Mouse (Mus musculus): Measurements from ENCODE around the gene A630095N17Rik. TPM values are rescaled to one million over a fixed set of nuclear protein-coding genes. Genes with fewer than 3 reads are reported as not detected.

The A630095N17Rik gene
- not detected for polyA plus RNA-seq (2017; shearing (Covaris generic))

GRCm38 (mm10) chr1:75231664-75232152 lies at the start of gene A630095N17Rik:
A630095N17Rik (minus strand) TSS chr1:75232102.

GRCm38 (mm10) chr1:75278228-75278627 lies 46.3 kb upstream of the A630095N17Rik start, which contains the start of gene Resp18:
Resp18 (minus strand) TSS chr1:75278415.

GRCm38 (mm10) chr1:75264091-75264880 lies 32.4 kb upstream of the A630095N17Rik start, which contains the start of gene Ptprn:
Ptprn (minus strand) TSS chr1:75264502.

GRCm38 (mm10) chr1:75236117-75237050 lies 4.5 kb upstream of the A630095N17Rik start, which contains the start of gene Dnajb2:
Dnajb2 (plus strand) TSS chr1:75236406.

GRCm38 (mm10) chr1:75219531-75219930 lies 12.4 kb downstream of the A630095N17Rik start, which contains the start of gene Tuba4a:
Tuba4a (minus strand) TSS chr1:75219865.

GRCm38 (mm10) chr1:75210136-75211087 lies 21.5 kb downstream of the A630095N17Rik start, which contains the start of the genes Glb1l and Stk16:
Glb1l (minus strand) TSS chr1:75210813.
Stk16 (plus strand) TSS chr1:75210838.

GRCm38 (mm10) chr1:75191622-75192402 lies 40.1 kb downstream of the A630095N17Rik start, which contains the start of the genes Ankzf1 and Atg9a:
Ankzf1 (plus strand) TSS chr1:75192151.
Atg9a (minus strand) TSS chr1:75192196.

GRCm38 (mm10) chr1:75180105-75180590 lies 51.8 kb downstream of the A630095N17Rik start, which contains the start of gene Abcb6:
Abcb6 (minus strand) TSS chr1:75180392.

Other genes with a start within 250 kb of the A630095N17Rik start
- 6.5 TPM for gene Nhej1, start 106.9 kb downstream of the A630095N17Rik start, polyA plus RNA-seq (2017; shearing (Covaris generic))
- gene Slc23a3, start 98.2 kb downstream of the A630095N17Rik start, polyA plus RNA-seq (2017; shearing (Covaris generic)) = 0.30 TPM
- gene Cnppd1, start 89.4 kb downstream of the A630095N17Rik start, polyA plus RNA-seq (2017; shearing (Covaris generic)) = 159 TPM
- gene Retreg2, start 89.3 kb downstream of the A630095N17Rik start, polyA plus RNA-seq (2017; shearing (Covaris generic)) = 86.1 TPM
- gene Zfand2b, start 63.5 kb downstream of the A630095N17Rik start, polyA plus RNA-seq (2017; shearing (Covaris generic)) = 76.0 TPM
- gene Abcb6, start 51.7 kb downstream of the A630095N17Rik start, polyA plus RNA-seq (2017; shearing (Covaris generic)) = 3.3 TPM
- gene Ankzf1, start 40.0 kb downstream of the A630095N17Rik start, polyA plus RNA-seq (2017; shearing (Covaris generic)) = 19.0 TPM
- gene Atg9a, start 39.9 kb downstream of the A630095N17Rik start, polyA plus RNA-seq (2017; shearing (Covaris generic)) = 17.3 TPM
- 7.4 TPM for gene Glb1l, start 21.3 kb downstream of the A630095N17Rik start, polyA plus RNA-seq (2017; shearing (Covaris generic))
- 59.4 TPM for gene Stk16, start 21.3 kb downstream of the A630095N17Rik start, polyA plus RNA-seq (2017; shearing (Covaris generic))
- 208 TPM for gene Tuba4a, start 12.2 kb downstream of the A630095N17Rik start, polyA plus RNA-seq (2017; shearing (Covaris generic))
- 109 TPM for gene Dnajb2, start 4.3 kb upstream of the A630095N17Rik start, polyA plus RNA-seq (2017; shearing (Covaris generic))
- 0.13 TPM for gene Ptprn, start 32.4 kb upstream of the A630095N17Rik start, polyA plus RNA-seq (2017; shearing (Covaris generic))
- not detected for gene Resp18, start 46.3 kb upstream of the A630095N17Rik start, polyA plus RNA-seq (2017; shearing (Covaris generic))
- gene Dnpep, start 85.9 kb upstream of the A630095N17Rik start, polyA plus RNA-seq (2017; shearing (Covaris generic)) = 42.9 TPM
- not detected for gene Des, start 128.2 kb upstream of the A630095N17Rik start, polyA plus RNA-seq (2017; shearing (Covaris generic))
- 0.59 TPM for gene Speg, start 143.2 kb upstream of the A630095N17Rik start, polyA plus RNA-seq (2017; shearing (Covaris generic))
- 97.2 TPM for gene Gmppa, start 203.8 kb upstream of the A630095N17Rik start, polyA plus RNA-seq (2017; shearing (Covaris generic))
- not detected for gene Asic4, start 218.3 kb upstream of the A630095N17Rik start, polyA plus RNA-seq (2017; shearing (Covaris generic))
- gene Chpf, start 247.2 kb upstream of the A630095N17Rik start, polyA plus RNA-seq (2017; shearing (Covaris generic)) = 31.4 TPM
- 3.5 TPM for gene Tmem198, start 247.4 kb upstream of the A630095N17Rik start, polyA plus RNA-seq (2017; shearing (Covaris generic))

Data from effector memory CD4-positive, alpha-beta T cell, adult 7 months (primary cell).